Mouse (Mus musculus) ES-E14 (cell line): ENCODE measurements around the gene Hist1h4d. TPM values are rescaled to one million over a fixed set of nuclear protein-coding genes. Genes with fewer than 3 reads are reported as not detected.
"Not testable (repeated sequence)": the region's sequence is repeated elsewhere in the genome, so short reads cannot be mapped to it uniquely, and the experiment has no call there.

ENCODE experiments used
- DNase-seq: peaks from one replicate; pipeline ENCODE4 v3.0.0-alpha.2; 2013; ENCODE audit warnings: low read depth, low spot score
- H3K27ac ChIP-seq: 2 replicates; pipeline ENCODE4 v1.5.1; 2012; ENCODE audit warnings: low read depth, mild to moderate bottlenecking, low read length, moderate library complexity, mixed read lengths; ENCODE audit not compliant: poor library complexity, insufficient read depth, severe bottlenecking
- H3K36me3 ChIP-seq: 2 replicates; pipeline ENCODE4 v1.6.1; 2012; ENCODE audit warnings: mild to moderate bottlenecking, low read length, moderate library complexity, mixed read lengths; ENCODE audit not compliant: control insufficient read depth, poor library complexity, insufficient read depth, severe bottlenecking
- H3K4me1 ChIP-seq, 2 experiments: fragments of 150-350 bp in 1 of 2; sonication (generic) in 1 of 2; 2 replicates each; pipeline ENCODE4 v1.6.1; 2012; ENCODE audit warnings: low read length in 2 of 2, mild to moderate bottlenecking in 1 of 2, mixed read lengths in 1 of 2; ENCODE audit not compliant: control insufficient read depth in 2 of 2, insufficient read depth in 2 of 2, poor library complexity in 1 of 2
- H3K4me3 ChIP-seq, 2 experiments: fragments of 150-350 bp in 1 of 2; sonication (generic) in 1 of 2; 2 replicates each; pipeline ENCODE4 v1.5.1; 2012; ENCODE audit warnings: low read length in 2 of 2, low read depth in 1 of 2, mild to moderate bottlenecking in 1 of 2, mixed read lengths in 1 of 2; ENCODE audit not compliant: insufficient read depth in 1 of 2, poor library complexity in 1 of 2, severe bottlenecking in 1 of 2
- H3K9ac ChIP-seq: 2 replicates; pipeline ENCODE4 v1.6.1; 2012; ENCODE audit warnings: low read depth, mild to moderate bottlenecking, low read length, mixed read lengths; ENCODE audit not compliant: poor library complexity, insufficient read depth, severe bottlenecking
- H3K9me3 ChIP-seq: fragments of 150-350 bp; sonication (generic); 2 replicates; pipeline ENCODE4 v1.6.1; 2012; ENCODE audit warnings: low read depth, mild to moderate bottlenecking, low read length; ENCODE audit not compliant: control insufficient read depth, insufficient read depth
- CHD2 ChIP-seq: IDR thresholded peaks from 2 replicates; pipeline ENCODE4 v1.6.1; 2014; ENCODE audit warnings: mild to moderate bottlenecking, low read depth, low read length, inconsistent platforms
- HCFC1 ChIP-seq: IDR thresholded peaks from 2 replicates; pipeline ENCODE4 v1.6.1; 2012; ENCODE audit warnings: low read length, inconsistent platforms, borderline replicate concordance; ENCODE audit not compliant: insufficient read depth
- MAFK ChIP-seq: IDR thresholded peaks from 2 replicates; pipeline ENCODE4 v1.6.1; 2014; ENCODE audit warnings: mild to moderate bottlenecking, low read depth, low read length, inconsistent platforms; ENCODE audit not compliant: insufficient read depth
- ZC3H11A ChIP-seq: IDR thresholded peaks from 2 replicates; pipeline ENCODE4 v1.6.1; 2012; ENCODE audit warnings: low read depth, mild to moderate bottlenecking, inconsistent platforms, low read length, borderline replicate concordance
- ZNF384 ChIP-seq: IDR thresholded peaks from 2 replicates; pipeline ENCODE4 v1.6.1; 2012; ENCODE audit warnings: low read depth, low read length, inconsistent platforms
- in situ Hi-C, 2 experiments: fragments of 600-800 bp; cut with MboI; formaldehyde crosslinking; loops; one replicate each; pipeline ENCODE4 v1.15.1; 2025; ENCODE audit warnings: low sequenced_read_pairs in 2 of 2, inconsistent platforms in 1 of 2; ENCODE audit not compliant: unreplicated experiment in 2 of 2
- total RNA-seq: library from RNA; depleted of rRNA; stranded (reverse); fragments of 300-350 nt; gene quantifications from 2 replicates; pipeline ENCODE4 v1.2.3, GENCODE M21; 2012

Gene Hist1h4d
- total RNA-seq, 1 experiment = 869 TPM

GRCm38 (mm10) chr13:23541497-23541896 lies 39.9 kb upstream of the Hist1h4d start:
- H3K4me1 ChIP-seq = no peaks in the 10 kb centered on the region; a peak in 1 of 4 replicates
- no peak overlapping the region for H3K4me3 ChIP-seq
- no peaks in the 10 kb centered on the region for H3K36me3 ChIP-seq
- no peak for DNase-seq
- in situ Hi-C loops = loop anchor here in 1 of 2 experiments (25.0 kb wide), 1 partner anchor 1504 kb away; the partner anchor contains the start of genes Hist1h2ag, Hist1h2ah, Hist1h2bj and Hist1h2bk
- 0 out of 2 replicates have a peak, but pooled peaks have one; percentile 38 for TF ChIP-seq ZNF384
- TF ChIP-seq ZC3H11A = no peak
- TF ChIP-seq HCFC1 = no peak
- no peak for TF ChIP-seq MAFK
- no peak for TF ChIP-seq CHD2
- no peak overlapping the region for H3K27ac ChIP-seq
- no peaks in the 10 kb centered on the region for H3K9me3 ChIP-seq
- H3K9ac ChIP-seq = no peak overlapping the region

- not testable (repeated sequence) for H3K36me3 ChIP-seq, DNase-seq, H3K9me3 ChIP-seq, H3K4me1 ChIP-seq
- peak overlapping the region; percentile 42 for H3K9ac ChIP-seq
- H3K4me3 ChIP-seq = peak overlapping the region; percentile 45 to 71
- in situ Hi-C loops = loop anchor here in 1 of 2 experiments (25.0 kb wide), 1 partner anchor 1505 kb away; the partner anchor contains the start of genes Hist1h2ag, Hist1h2ah, Hist1h2bj and Hist1h2bk
- peak overlapping the region; percentile 49; the same call in 1 of the 2 replicates for H3K27ac ChIP-seq
Observed at GRCm38 (mm10) chr13:23542225-23542980, 39.0 kb upstream of the Hist1h4d start.

GRCm38 (mm10) chr13:23542999-23543607 lies 38.3 kb upstream of the Hist1h4d start, which contains the start of gene Hist1h2bh:
Gene Hist1h2bh (minus strand): TSS chr13:23543392.
- peak within 1 kb of the TSS; percentile 76; the same call in 1 of the 2 replicates for H3K27ac ChIP-seq
- in situ Hi-C loops = loop anchor here in 1 of 2 experiments (25.0 kb wide), 1 partner anchor 1506 kb away; the partner anchor contains the start of genes Hist1h2ag, Hist1h2ah, Hist1h2bj and Hist1h2bk
- DNase-seq = not testable (repeated sequence)

GRCm38 (mm10) chr13:23543965-23544786 lies 37.2 kb upstream of the Hist1h4d start, which contains the start of gene Hist1h3f:
Gene Hist1h3f (plus strand): TSS chr13:23544052.
- Histone ChIP-seq H3K4me3 (peak within 1 kb of the TSS; percentile 70 to 73), H3K36me3 (no peaks in the 10 kb centered on the region), H3K4me1 (no peaks in the 10 kb centered on the region; a peak in 1 of 4 replicates), H3K9ac (peak within 1 kb of the TSS; percentile 75), H3K27ac (peak within 1 kb of the TSS; percentile 86), H3K9me3 (no peaks in the 10 kb centered on the region)
- in situ Hi-C loops = loop anchor here in 1 of 2 experiments (25.0 kb wide), 1 partner anchor 1507 kb away; the partner anchor contains the start of genes Hist1h2ag, Hist1h2ah, Hist1h2bj and Hist1h2bk
- no peak for TF ChIP-seq ZC3H11A
- peak; percentile 91 for TF ChIP-seq CHD2
- peak; percentile 49; the same call in 1 of the 2 replicates for TF ChIP-seq HCFC1
- peak; percentile 90 for DNase-seq

More at GRCm38 (mm10) chr13:23542999-23543607, 38.3 kb upstream of the Hist1h4d start, which contains the start of gene Hist1h2bh:
- H3K9me3 ChIP-seq, H3K36me3 ChIP-seq, H3K4me1 ChIP-seq: not testable (repeated sequence)
- H3K9ac ChIP-seq = peak within 1 kb of the TSS; percentile 65
- peak within 1 kb of the TSS; percentile 70 to 71 for H3K4me3 ChIP-seq

GRCm38 (mm10) chr13:23544787-23545120 lies 36.6 kb upstream of the Hist1h4d start:
- not testable (repeated sequence) for H3K4me1 ChIP-seq, H3K36me3 ChIP-seq, DNase-seq, H3K9me3 ChIP-seq
- in situ Hi-C loops = loop anchor here in 1 of 2 experiments (25.0 kb wide), 1 partner anchor 1507 kb away; the partner anchor contains the start of genes Hist1h2ag, Hist1h2ah, Hist1h2bj and Hist1h2bk
- Histone ChIP-seq H3K9ac (peak overlapping the region; percentile 74), H3K27ac (peak overlapping the region; percentile 86), H3K4me3 (peak overlapping the region; percentile 60 to 73)
